Mouse (Mus musculus) liver, embryonic 14.5 days (tissue): Measurements from ENCODE around the gene Arl6ip1.

Experiments
- CTCF ChIP-seq: IDR thresholded peaks from 2 replicates; pipeline ENCODE4 v1.5.1; 2016; ENCODE audit warnings: antibody characterized with exemption, low read depth, control low read depth
- EP300 ChIP-seq: IDR thresholded peaks from 2 replicates; pipeline ENCODE4 v1.6.1; 2016; ENCODE audit warnings: antibody characterized with exemption, low read depth

GRCm38 (mm10) chr7:118107671-118108070 is 21.8 kb downstream of the Arl6ip1 start:
- TF ChIP-seq EP300: no peak
- no peak for TF ChIP-seq CTCF
